Comparison of ENCODE assay signal across 8 mouse cellular contexts in genomic region chr10:54040261-54041165, GRCm38 (mm10). TPM values are rescaled to one million over a fixed set of nuclear protein-coding genes. Genes with fewer than 3 reads are reported as not detected.
DNase-seq lines count a peak whose midpoint lies in the region; ATAC-seq and TF ChIP-seq lines count a peak whose summit lies in the region.

No protein-coding gene starts in this region.

- H3K4me1 ChIP-seq in forebrain, embryonic 16.5 days (replicated peaks; ENCODE audit: control insufficient read depth, insufficient read depth, low read length), result no peaks in the 10 kb centered on the region
- H3K4me1 ChIP-seq in forebrain, embryonic 11.5 days (replicated peaks; ENCODE audit: control insufficient read depth, insufficient read depth, low read length), result no peaks in the 10 kb centered on the region
- peaks cover 11% of the 10 kb centered on the region for H3K4me1 ChIP-seq in liver, adult 2 months (ENCODE audit: control insufficient read depth, insufficient read depth, low read length)
- peaks cover 4% of the 10 kb centered on the region for H3K4me1 ChIP-seq in olfactory bulb, adult 2 months (ENCODE audit: control insufficient read depth, insufficient read depth, low read length)

- no peak for TF ChIP-seq POLR2A in liver, adult 2 months (IDR thresholded peaks at IDR 0.05; ENCODE audit: extremely low read depth, insufficient read depth, low read length)
- TF ChIP-seq POLR2A in olfactory bulb, adult 2 months (IDR thresholded peaks at IDR 0.05; ENCODE audit: insufficient read depth, low read depth, low read length), result no peak

- peaks cover 19% of the 10 kb centered on the region; the same call in 1 of the 2 replicates for H3K79me2 ChIP-seq in liver, adult 2 months (ENCODE audit: control insufficient read depth, insufficient read depth, low read length)

- H3K9me3 ChIP-seq in forebrain, embryonic 16.5 days (ENCODE audit: control insufficient read depth, low read length), result no peaks in the 10 kb centered on the region
- H3K9me3 ChIP-seq in forebrain, embryonic 11.5 days (ENCODE audit: control insufficient read depth, low read length), result no peaks in the 10 kb centered on the region

- H3K4me3 ChIP-seq in forebrain, embryonic 16.5 days (replicated peaks; ENCODE audit: low read length), result no peak overlapping the region
- no peak overlapping the region for H3K4me3 ChIP-seq in forebrain, embryonic 11.5 days (ENCODE audit: low read depth, low read length)
- H3K4me3 ChIP-seq in liver, adult 2 months (ENCODE audit: insufficient read depth, low read depth, low read length), result no peak overlapping the region
- no peak overlapping the region for H3K4me3 ChIP-seq in olfactory bulb, adult 2 months (ENCODE audit: insufficient read depth, low read depth, low read length)

- no peak overlapping the region for H3K9ac ChIP-seq in forebrain, embryonic 16.5 days (replicated peaks; ENCODE audit: low read depth, low read length)
- no peak overlapping the region for H3K9ac ChIP-seq in forebrain, embryonic 11.5 days (ENCODE audit: low read length)
- no peak overlapping the region for H3K9ac ChIP-seq in liver, adult 2 months (ENCODE audit: low read depth, low read length)

- no peak overlapping the region for H3K27ac ChIP-seq in forebrain, embryonic 16.5 days (ENCODE audit: low read length)
- no peak overlapping the region for H3K27ac ChIP-seq in forebrain, embryonic 11.5 days (ENCODE audit: low read depth, low read length)
- H3K27ac ChIP-seq in liver, adult 2 months (replicated peaks; ENCODE audit: insufficient read depth, low read depth, low read length), result peak overlapping the region; percentile 41
- H3K27ac ChIP-seq in olfactory bulb, adult 2 months (ENCODE audit: insufficient read depth, low read depth, low read length), result peak overlapping the region; percentile 8; the same call in 1 of the 2 replicates

- H3K4me2 ChIP-seq in forebrain, embryonic 16.5 days (ENCODE audit: low read length), result no peak overlapping the region
- H3K4me2 ChIP-seq in forebrain, embryonic 11.5 days (ENCODE audit: low read depth, low read length, severe bottlenecking), result no peak overlapping the region

- no peak for TF ChIP-seq CTCF in liver, adult 2 months (IDR thresholded peaks at IDR 0.05; ENCODE audit: low read depth, low read length)
- no peak for TF ChIP-seq CTCF in olfactory bulb, adult 2 months (IDR thresholded peaks at IDR 0.05; ENCODE audit: insufficient read depth, low read depth, low read length)

- ATAC-seq in forebrain, embryonic 16.5 days, result peak; percentile 45; the same call in 1 of the 2 replicates
- no peak for ATAC-seq in forebrain, embryonic 11.5 days (replicated peaks; ENCODE audit: low FRiP score)

- H3K36me3 ChIP-seq in forebrain, embryonic 16.5 days (ENCODE audit: control insufficient read depth, insufficient read depth), result no peaks in the 10 kb centered on the region
- no peaks in the 10 kb centered on the region for H3K36me3 ChIP-seq in forebrain, embryonic 11.5 days (ENCODE audit: control insufficient read depth, insufficient read depth, low read length)
- peaks cover 3% of the 10 kb centered on the region; the same call in 1 of the 2 replicates for H3K36me3 ChIP-seq in liver, adult 2 months (ENCODE audit: control insufficient read depth, insufficient read depth, low read length)

- WGBS in forebrain, embryonic 16.5 days, result 86% methylated on average over 11 of the region's 11 CpGs
- 87% methylated on average over 11 of the region's 11 CpGs for WGBS in forebrain, embryonic 11.5 days
- 72% methylated on average over 11 of the region's 11 CpGs for WGBS in liver, adult 2 months
- 64% methylated on average over 11 of the region's 11 CpGs for WGBS in olfactory bulb, adult 2 months

- no peak for DNase-seq in forebrain, embryonic 11.5 days (ENCODE audit: low spot score)
- DNase-seq in B cell, adult 2 months, result peak; percentile 76 to 78
- peak; percentile 76 to 81 for DNase-seq in frontal cortex, adult 2 months (ENCODE audit: extremely low spot score in 1 of 2, low spot score in 1 of 2)
- DNase-seq in liver, adult 2 months (ENCODE audit: extremely low read depth, low read depth, low spot score), result no peak
- no peak for DNase-seq in yolk sac, embryonic 10.5 days (ENCODE audit: low spot score)
- DNase-seq in adrenal gland, postnatal 10 days, result no peak

- no peaks in the 10 kb centered on the region for H3K27me3 ChIP-seq in forebrain, embryonic 16.5 days (replicated peaks; ENCODE audit: control insufficient read depth, insufficient read depth, low read length)
- H3K27me3 ChIP-seq in forebrain, embryonic 11.5 days (ENCODE audit: control insufficient read depth, insufficient read depth, low read length), result no peaks in the 10 kb centered on the region
- no peaks in the 10 kb centered on the region for H3K27me3 ChIP-seq in liver, adult 2 months (ENCODE audit: control insufficient read depth, insufficient read depth, low read length)

RNA-seq across cellular contexts. Expression of gene Man1a, which starts 35.9 kb away (rescaled TPM):
- polyA plus RNA-seq in forebrain, embryonic 16.5 days (2015; fragmentation: Nextera tagmentation; extraction: Ambion mirVana), result 3.2 and 3.8 TPM in 2 replicates
- 1.7 and 2.1 TPM in 2 replicates for polyA plus RNA-seq in forebrain, embryonic 11.5 days (2014; fragmentation: Nextera tagmentation; extraction: Ambion mirVana)
- polyA plus RNA-seq in frontal cortex, adult 2 months (2012; rRNA removed), result 18.4 and 22.1 TPM in 2 replicates
- total RNA-seq in liver, adult 2 months (2014; rRNA removed), result 161 and 171 TPM in 2 replicates
- polyA plus RNA-seq in liver, adult 2 months (2012; rRNA removed), result 45.4 and 53.7 TPM in 2 replicates
- 92.4 and 100 TPM in 2 replicates for polyA plus RNA-seq in olfactory bulb, adult 2 months (2012; ENCODE audit: insufficient read depth, insufficient read length, low replicate concordance, missing spikeins)
- 10 to 100 TPM; 49.5 to 65.6 TPM for total RNA-seq in adrenal gland, postnatal 10 days (2021)

Comparison
In these comparisons a context has a peak if more than half of its experiments do, and no peak if none do; other contexts are left out.
1. H3K27ac ChIP-seq: peak in liver, adult 2 months (single experiment) and olfactory bulb, adult 2 months (single experiment); none in forebrain, embryonic 16.5 days (single experiment) and forebrain, embryonic 11.5 days (single experiment).
2. DNase-seq: peak in B cell, adult 2 months (2 of 2) and frontal cortex, adult 2 months (2 of 2); none in forebrain, embryonic 11.5 days (single experiment), liver, adult 2 months (single experiment), yolk sac, embryonic 10.5 days (single experiment) and adrenal gland, postnatal 10 days (single experiment).